Mouse (Mus musculus) spleen, postnatal 10 days (tissue): ENCODE measurements around the gene Kirrel2.
A peak's percentile ranks its signal among the peaks of the same experiment; 100 is the strongest.

Experiments used
- DNase-seq, 2 experiments: peaks; one replicate each; pipeline ENCODE4 v3.0.0; 2021 to 2022; ENCODE audit warnings: low spot score in 2 of 2

The Kirrel2 gene

GRCm38 (mm10) chr7:30413596-30413995 is 43.9 kb downstream of the Kirrel2 start, which contains the start of gene Tyrobp:
TSS of gene Tyrobp (plus strand) at chr7:30413760.
- DNase-seq: peak in 1 of 2 experiments; percentile 52

- DNase-seq: peak in 1 of 2 experiments; percentile 48
Observed at GRCm38 (mm10) chr7:30412735-30413147, 44.7 kb downstream of the Kirrel2 start.

GRCm38 (mm10) chr7:30411023-30411422 is 46.5 kb downstream of the Kirrel2 start:
- no peak for DNase-seq

GRCm38 (mm10) chr7:30409789-30410188 is 47.7 kb downstream of the Kirrel2 start:
- no peak for DNase-seq

- no peak for DNase-seq
Observed at GRCm38 (mm10) chr7:30408639-30409038, 48.9 kb downstream of the Kirrel2 start.

GRCm38 (mm10) chr7:30402343-30402742 is 55.1 kb downstream of the Kirrel2 start:
- DNase-seq: no peak

GRCm38 (mm10) chr7:30399671-30400070 is 57.8 kb downstream of the Kirrel2 start:
- no peak for DNase-seq
